Mouse (Mus musculus) megakaryocyte, embryonic 14.5 days (primary cell): ENCODE data around the gene Klf7. TPM values are rescaled to one million over a fixed set of nuclear protein-coding genes. Genes with fewer than 3 reads are reported as not detected.
A peak's percentile ranks its signal among the peaks of the same experiment; 100 is the strongest.

Experiments used
- H3K27me3 ChIP-seq: replicated peaks from 2 replicates; pipeline ENCODE3; 2012; ENCODE audit warnings: inconsistent platforms
- H3K36me3 ChIP-seq: replicated peaks from 2 replicates; pipeline ENCODE3; 2012; ENCODE audit warnings: low read length, inconsistent platforms, mixed read lengths
- H3K4me1 ChIP-seq: 2 replicates; pipeline ENCODE4 v1.6.1; 2012; ENCODE audit warnings: inconsistent platforms
- H3K4me3 ChIP-seq: replicated peaks from 2 replicates; pipeline ENCODE3; 2012; ENCODE audit warnings: moderate library complexity, mild to moderate bottlenecking, inconsistent platforms
- H3K9me3 ChIP-seq: 2 replicates; pipeline ENCODE4 v1.6.1; 2012; ENCODE audit warnings: inconsistent platforms
- FLI1 ChIP-seq: IDR thresholded peaks from 2 replicates; pipeline ENCODE4 v1.6.1; 2012; ENCODE audit warnings: low read length, inconsistent platforms, mixed read lengths
- GATA1 ChIP-seq: IDR thresholded peaks from 3 replicates; pipeline ENCODE4 v1.6.1; 2012; ENCODE audit warnings: mixed read lengths, low read length, inconsistent platforms, borderline replicate concordance
- polyA plus RNA-seq: library from polyadenylated mRNA; stranded (reverse); fragments of >175 nt; gene quantifications from 2 replicates; pipeline ENCODE4 v1.2.3, GENCODE M21; 2012; ENCODE audit warnings: low replicate concordance; ENCODE audit not compliant: insufficient read depth

Gene Klf7
- 7.9 and 18.5 TPM in 2 replicates for polyA plus RNA-seq

- Histone ChIP-seq H3K9me3 (no peaks in the 10 kb centered on the region), H3K4me1 (peaks cover 36% of the 10 kb centered on the region), H3K4me3 (peak within 1 kb of the TSS; percentile 98), H3K27me3 (no peaks in the 10 kb centered on the region), H3K36me3 (peaks cover 11% of the 10 kb centered on the region)
- TF ChIP-seq FLI1 (no peak), GATA1 (no peak)
These were observed at the start of gene Klf7 for GRCm38 (mm10) chr1:64121559-64122465. Gene Klf7, minus strand, starts transcription at chr1:64122282.

- H3K9me3 ChIP-seq, result no peaks in the 10 kb centered on the region
- H3K36me3 ChIP-seq, result no peaks in the 10 kb centered on the region
- H3K4me1 ChIP-seq, result no peaks in the 10 kb centered on the region
- no peak for TF ChIP-seq GATA1
- H3K27me3 ChIP-seq, result peaks cover 2% of the 10 kb centered on the region
- H3K4me3 ChIP-seq, result no peak overlapping the region
These were observed 42.5 kb upstream of the Klf7 start for GRCm38 (mm10) chr1:64164526-64165062.

- Histone ChIP-seq H3K36me3 (no peaks in the 10 kb centered on the region), H3K9me3 (no peaks in the 10 kb centered on the region), H3K4me1 (no peaks in the 10 kb centered on the region), H3K27me3 (no peaks in the 10 kb centered on the region), H3K4me3 (no peak overlapping the region)
- TF ChIP-seq FLI1, result no peak
- TF ChIP-seq GATA1, result no peak
These were observed 36.7 kb upstream of the Klf7 start for GRCm38 (mm10) chr1:64158766-64159165.

- H3K9me3 ChIP-seq, result no peaks in the 10 kb centered on the region
- no peaks in the 10 kb centered on the region for H3K4me1 ChIP-seq
- H3K36me3 ChIP-seq, result no peaks in the 10 kb centered on the region
- H3K4me3 ChIP-seq, result no peak overlapping the region
- TF ChIP-seq FLI1 (no peak), GATA1 (no peak)
- H3K27me3 ChIP-seq, result peaks cover 8% of the 10 kb centered on the region
These were observed 27.1 kb upstream of the Klf7 start for GRCm38 (mm10) chr1:64149185-64149584.

- TF ChIP-seq GATA1 (no peak), FLI1 (no peak)
- Histone ChIP-seq H3K4me1 (peaks cover 9% of the 10 kb centered on the region), H3K36me3 (no peaks in the 10 kb centered on the region), H3K4me3 (no peak overlapping the region), H3K27me3 (peaks cover 15% of the 10 kb centered on the region), H3K9me3 (no peaks in the 10 kb centered on the region)
These were observed 20.8 kb upstream of the Klf7 start for GRCm38 (mm10) chr1:64142691-64143445.

- Histone ChIP-seq H3K36me3 (no peaks in the 10 kb centered on the region), H3K4me1 (peaks cover 32% of the 10 kb centered on the region), H3K27me3 (peaks cover 4% of the 10 kb centered on the region), H3K9me3 (no peaks in the 10 kb centered on the region), H3K4me3 (no peak overlapping the region)
- no peak for TF ChIP-seq FLI1
- TF ChIP-seq GATA1, result no peak
These were observed 12.4 kb upstream of the Klf7 start for GRCm38 (mm10) chr1:64134439-64134838.

- Histone ChIP-seq H3K4me3 (no peak overlapping the region), H3K4me1 (peaks cover 9% of the 10 kb centered on the region), H3K9me3 (no peaks in the 10 kb centered on the region), H3K36me3 (no peaks in the 10 kb centered on the region), H3K27me3 (no peaks in the 10 kb centered on the region)
- TF ChIP-seq GATA1, result no peak
- no peak for TF ChIP-seq FLI1
These were observed 4.7 kb upstream of the Klf7 start for GRCm38 (mm10) chr1:64126822-64127221.

- Histone ChIP-seq H3K9me3 (no peaks in the 10 kb centered on the region), H3K27me3 (no peaks in the 10 kb centered on the region), H3K4me3 (peak overlapping the region; percentile 98), H3K36me3 (peaks cover 5% of the 10 kb centered on the region), H3K4me1 (peaks cover 29% of the 10 kb centered on the region)
- TF ChIP-seq FLI1 (no peak), GATA1 (no peak)
These were observed 366 bp upstream of the Klf7 start for GRCm38 (mm10) chr1:64122466-64122830.

- peaks cover 18% of the 10 kb centered on the region for H3K36me3 ChIP-seq
- peak overlapping the region; percentile 98 for H3K4me3 ChIP-seq
- no peaks in the 10 kb centered on the region for H3K27me3 ChIP-seq
- H3K9me3 ChIP-seq, result no peaks in the 10 kb centered on the region
- no peak for TF ChIP-seq FLI1
- no peak for TF ChIP-seq GATA1
- H3K4me1 ChIP-seq, result peaks cover 44% of the 10 kb centered on the region
These were observed 1.1 kb downstream of the Klf7 start for GRCm38 (mm10) chr1:64120811-64121515.

- H3K4me1 ChIP-seq, result peaks cover 50% of the 10 kb centered on the region
- peaks cover 23% of the 10 kb centered on the region for H3K36me3 ChIP-seq
- peak overlapping the region; percentile 98 for H3K4me3 ChIP-seq
- H3K9me3 ChIP-seq, result no peaks in the 10 kb centered on the region
- no peak for TF ChIP-seq FLI1
- TF ChIP-seq GATA1, result no peak
- H3K27me3 ChIP-seq, result no peaks in the 10 kb centered on the region
These were observed 1.7 kb downstream of the Klf7 start for GRCm38 (mm10) chr1:64120421-64120810.
